Mouse (Mus musculus) left cerebral cortex, postnatal 4 days (tissue): ENCODE data around the gene P3h3. TPM values are rescaled to one million over a fixed set of nuclear protein-coding genes. Genes with fewer than 3 reads are reported as not detected.

Experiments used
- total RNA-seq, 2 experiments: library from RNA; stranded (reverse); gene quantifications; 2 replicates each; pipeline ENCODE4 v1.2.3; 2021

Gene P3h3
- total RNA-seq, 2 experiments from 2014 or later = 55.9 to 56.1 TPM

Other genes with a start within 250 kb of the P3h3 start
- 1 to 10 TPM in 1 of 2 experiments, under 1 TPM in 1; 0.28 to 1.0 TPM for gene C1s2, start 221.7 kb downstream of the P3h3 start, total RNA-seq
- gene Lpcat3, start 194.7 kb downstream of the P3h3 start, total RNA-seq = 10 to 100 TPM; 36.9 to 39.8 TPM
- 10 to 100 TPM; 56.7 to 56.9 TPM for gene Emg1, start 145.6 kb downstream of the P3h3 start, total RNA-seq
- gene Phb2, start 145.4 kb downstream of the P3h3 start, total RNA-seq = 100 to 1,000 TPM; 169 to 170 TPM
- 1 to 10 TPM; 3.3 to 9.2 TPM for gene Ptpn6, start 119.0 kb downstream of the P3h3 start, total RNA-seq
- 100 to 1,000 TPM; 334 to 350 TPM for gene Grcc10, start 116.4 kb downstream of the P3h3 start, total RNA-seq
- not detected for gene Gm45234, start 101.7 kb downstream of the P3h3 start, total RNA-seq
- 100 to 1,000 TPM; 174 to 180 TPM for gene Atn1, start 101.2 kb downstream of the P3h3 start, total RNA-seq
- 100 to 1,000 TPM; 190 to 217 TPM for gene Eno2, start 88.1 kb downstream of the P3h3 start, total RNA-seq
- 1 to 10 TPM; 2.1 to 4.3 TPM for gene Lrrc23, start 78.0 kb downstream of the P3h3 start, total RNA-seq
- gene Spsb2, start 49.1 kb downstream of the P3h3 start, total RNA-seq = 1 to 10 TPM; 4.1 TPM
- 100 to 1,000 TPM; 275 to 296 TPM for gene Tpi1, start 43.5 kb downstream of the P3h3 start, total RNA-seq
- 100 to 1,000 TPM; 192 to 202 TPM for gene Usp5, start 28.3 kb downstream of the P3h3 start, total RNA-seq
- gene Cdca3, start 28.2 kb downstream of the P3h3 start, total RNA-seq = 10 to 100 TPM in 1 of 2 experiments, 1 to 10 TPM in 1; 6.9 to 10.8 TPM
- gene Gnb3, start 17.5 kb downstream of the P3h3 start, total RNA-seq = under 1 TPM; 0.32 to 0.46 TPM
- 100 to 1,000 TPM; 145 to 164 TPM for gene Gpr162, start 6.2 kb upstream of the P3h3 start, total RNA-seq
- 1 to 10 TPM in 1 of 2 experiments, under 1 TPM in 1; 0.52 to 1.2 TPM for gene Cd4, start 30.5 kb upstream of the P3h3 start, total RNA-seq
- gene Lag3, start 54.0 kb upstream of the P3h3 start, total RNA-seq = 1 to 10 TPM; 1.7 to 2.3 TPM
- 1,000 to 10,000 TPM; 1,603 to 1,633 TPM for gene Ptms, start 62.4 kb upstream of the P3h3 start, total RNA-seq
- 100 to 1,000 TPM; 467 to 469 TPM for gene Mlf2, start 73.6 kb upstream of the P3h3 start, total RNA-seq
- 10 to 100 TPM; 67.8 to 72.6 TPM for gene Cops7a, start 107.8 kb upstream of the P3h3 start, total RNA-seq
- 10 to 100 TPM; 89.1 to 97.3 TPM for gene Pianp, start 138.9 kb upstream of the P3h3 start, total RNA-seq
- gene Zfp384, start 151.4 kb upstream of the P3h3 start, total RNA-seq = 10 to 100 TPM; 51.8 to 56.1 TPM
- gene Ing4, start 182.0 kb upstream of the P3h3 start, total RNA-seq = 10 to 100 TPM; 67.4 to 72.0 TPM
- 10 to 100 TPM; 11.7 to 13.0 TPM for gene Acrbp, start 191.9 kb upstream of the P3h3 start, total RNA-seq
- 1 to 10 TPM; 1.3 TPM for gene Lpar5, start 210.2 kb upstream of the P3h3 start, total RNA-seq
- 100 to 1,000 TPM; 173 to 175 TPM for gene Chd4, start 238.2 kb upstream of the P3h3 start, total RNA-seq